Mouse (Mus musculus) heart, adult 2 months (tissue): ENCODE data around the gene Pdxp.

ENCODE experiments used
- CTCF ChIP-seq: fragments of 200-600 bp; IDR thresholded peaks from 2 replicates; pipeline ENCODE4 v1.8.1; 2022; ENCODE audit warnings: antibody characterized with exemption, mild to moderate bottlenecking, moderate library complexity
- POLR2A ChIP-seq: fragments of 200-500 bp; IDR thresholded peaks from 2 replicates; pipeline ENCODE4 v1.6.1; 2011; ENCODE audit warnings: mild to moderate bottlenecking, low read depth, low read length, control low read depth; ENCODE audit not compliant: insufficient read depth

DNA sequence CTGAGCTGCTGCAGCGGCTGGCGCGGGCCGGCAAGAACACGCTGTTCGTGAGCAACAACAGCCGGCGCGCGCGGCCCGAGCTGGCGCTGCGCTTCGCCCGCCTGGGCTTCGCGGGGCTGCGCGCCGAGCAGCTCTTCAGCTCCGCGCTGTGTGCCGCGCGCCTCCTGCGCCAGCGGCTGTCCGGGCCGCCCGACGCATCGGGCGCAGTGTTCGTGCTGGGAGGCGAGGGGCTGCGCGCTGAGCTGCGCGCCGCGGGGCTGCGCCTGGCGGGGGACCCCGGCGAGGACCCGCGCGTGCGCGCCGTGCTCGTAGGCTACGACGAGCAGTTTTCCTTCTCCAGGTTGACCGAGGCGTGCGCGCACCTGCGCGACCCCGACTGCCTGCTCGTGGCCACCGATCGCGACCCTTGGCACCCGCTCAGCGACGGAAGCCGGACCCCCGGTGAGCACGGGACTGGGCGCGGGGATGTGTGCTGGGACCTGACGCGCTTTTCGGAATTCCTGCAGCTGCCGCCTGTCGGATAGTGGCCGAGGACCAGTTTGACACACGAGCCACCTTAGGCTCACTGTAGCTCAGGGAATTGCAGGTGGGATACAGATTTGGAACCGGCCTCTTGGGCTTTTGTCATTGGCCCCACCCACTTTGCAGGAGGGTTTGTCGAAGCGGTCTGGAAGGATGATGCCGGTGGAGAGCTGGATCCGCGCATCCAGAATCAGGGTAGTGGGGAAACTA is 538 bp downstream of the Pdxp start:
- TF ChIP-seq POLR2A (no peak), CTCF (no peak)
